Mouse (Mus musculus) regulatory T cell (primary cell): Measurements from ENCODE around the gene Acsf2.

Source experiments
- in situ Hi-C: fragments of 300-600 bp; cut with MboI, MseI; formaldehyde crosslinking; loops from one replicate; pipeline ENCODE4 v1.15.1; 2025; ENCODE audit warnings: high pct_unique_total_duplicates

Gene Acsf2

DNA sequence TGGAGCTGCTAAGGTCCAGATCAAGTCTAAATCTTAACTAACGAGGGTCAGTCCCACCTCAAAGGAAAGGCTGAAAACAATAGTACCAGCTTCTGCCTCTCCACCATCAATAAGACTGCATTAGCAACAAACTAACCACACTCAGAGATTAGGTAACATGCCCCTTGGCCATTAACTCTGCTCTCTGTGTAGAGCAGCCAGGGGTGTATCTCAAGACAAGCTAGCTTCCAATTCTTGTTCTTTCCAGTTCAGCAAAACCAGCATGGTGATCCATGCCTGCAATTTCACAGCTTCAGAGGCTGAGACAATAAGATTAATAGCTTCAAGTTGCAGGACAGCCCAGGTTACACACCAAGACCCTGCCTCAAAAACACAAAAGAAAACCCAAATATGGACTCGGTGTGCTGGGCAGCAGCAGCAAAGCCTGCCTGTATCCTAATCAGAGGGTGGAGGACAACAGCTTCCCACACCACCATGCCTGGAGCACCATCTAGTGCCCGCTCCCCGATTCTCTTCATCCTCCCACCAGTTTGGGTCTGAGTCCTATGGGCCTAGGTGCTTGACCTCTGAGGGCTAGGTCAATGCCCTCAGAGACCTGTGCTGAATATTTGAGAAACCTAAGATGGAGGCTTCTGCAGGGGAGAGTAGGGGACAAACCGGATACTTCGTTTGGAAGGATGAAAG is 3.1 kb downstream of the Acsf2 start:
- in situ Hi-C loops, result no loop called here

DNA sequence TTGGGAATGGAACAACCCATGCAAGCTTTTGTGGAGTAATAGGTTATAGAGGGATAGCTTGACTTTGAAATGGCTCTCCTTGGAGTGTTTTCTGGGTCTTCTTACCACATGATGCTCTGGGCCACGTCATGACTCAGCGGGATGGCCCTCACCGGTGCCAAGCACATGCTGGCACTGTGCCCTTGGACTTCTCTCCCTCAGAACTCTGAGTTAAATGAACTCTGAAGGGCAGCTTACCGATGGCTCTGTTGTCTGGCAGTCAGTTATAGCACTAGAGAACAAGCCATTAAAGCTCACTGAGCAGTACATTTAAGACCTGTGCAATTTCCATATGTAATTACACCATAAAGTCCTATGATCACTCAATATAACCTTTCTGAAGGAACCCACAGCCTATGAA is 4.4 kb downstream of the Acsf2 start:
- in situ Hi-C loops, result no loop called here

DNA sequence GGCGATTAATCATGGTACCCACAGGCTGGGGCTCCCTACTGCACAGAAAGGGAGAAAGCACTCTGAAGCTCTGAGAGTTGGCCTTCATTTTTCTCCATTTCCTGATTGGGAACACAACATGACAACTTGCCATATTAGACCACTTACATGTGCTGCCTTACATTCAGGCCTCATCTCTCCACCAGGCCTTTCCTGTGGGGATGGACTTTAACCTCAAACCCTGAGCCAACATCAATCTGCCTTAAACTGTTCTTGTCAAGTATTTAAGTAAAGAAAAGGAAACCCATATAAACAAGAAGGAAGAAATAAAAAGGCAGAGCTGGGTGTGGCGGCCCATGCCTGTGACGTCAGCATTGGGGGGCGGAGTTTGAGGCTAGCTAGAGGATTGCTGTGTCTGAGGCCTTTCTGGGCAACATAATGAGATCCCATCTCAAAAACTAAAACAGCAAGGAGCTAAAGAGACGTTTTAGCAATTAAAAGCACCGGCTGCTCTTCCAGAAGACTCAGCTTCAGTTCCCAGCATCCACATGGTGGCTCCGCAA is 5.3 kb downstream of the Acsf2 start:
- in situ Hi-C loops, result no loop called here

DNA sequence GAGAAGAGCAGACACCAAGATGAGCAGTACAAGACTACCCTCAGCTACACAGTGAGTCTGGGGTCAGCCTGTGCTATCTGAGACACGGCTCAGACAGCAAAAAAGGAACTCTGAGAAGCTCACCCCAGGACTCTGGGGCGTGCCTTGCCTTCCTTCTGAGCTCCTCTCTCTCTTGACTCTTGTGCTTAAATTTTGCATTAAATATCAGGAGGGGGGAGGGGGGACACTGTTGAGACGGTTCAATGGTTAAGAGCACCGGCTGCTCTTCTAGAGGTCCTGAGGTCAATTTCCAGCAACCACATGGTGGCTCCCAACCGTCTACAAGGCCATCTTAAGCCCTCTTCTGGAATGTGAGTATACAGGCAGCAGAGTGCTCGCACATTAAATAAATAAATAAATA is 14.2 kb downstream of the Acsf2 start:
- in situ Hi-C loops, result no loop called here

DNA sequence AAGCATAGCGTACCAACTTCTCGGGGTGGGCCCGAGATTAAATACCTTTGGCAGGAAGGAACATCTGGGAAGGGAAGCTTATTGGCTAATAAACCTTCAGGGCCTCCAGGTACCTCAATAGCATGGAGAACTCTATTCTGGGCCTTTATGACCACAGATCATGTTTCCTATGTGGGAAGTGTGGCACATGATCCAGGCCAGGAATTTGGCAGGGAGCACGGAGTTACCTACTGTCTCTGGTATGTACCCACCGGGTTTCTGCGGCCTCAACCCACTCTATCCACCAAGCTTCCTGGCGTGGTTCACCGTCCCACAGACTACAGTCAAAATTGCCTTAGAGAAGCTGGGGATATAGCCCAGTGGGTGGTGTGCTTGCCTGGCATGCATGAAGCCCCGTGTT is 16.6 kb downstream of the Acsf2 start:
- in situ Hi-C loops, result no loop called here

DNA sequence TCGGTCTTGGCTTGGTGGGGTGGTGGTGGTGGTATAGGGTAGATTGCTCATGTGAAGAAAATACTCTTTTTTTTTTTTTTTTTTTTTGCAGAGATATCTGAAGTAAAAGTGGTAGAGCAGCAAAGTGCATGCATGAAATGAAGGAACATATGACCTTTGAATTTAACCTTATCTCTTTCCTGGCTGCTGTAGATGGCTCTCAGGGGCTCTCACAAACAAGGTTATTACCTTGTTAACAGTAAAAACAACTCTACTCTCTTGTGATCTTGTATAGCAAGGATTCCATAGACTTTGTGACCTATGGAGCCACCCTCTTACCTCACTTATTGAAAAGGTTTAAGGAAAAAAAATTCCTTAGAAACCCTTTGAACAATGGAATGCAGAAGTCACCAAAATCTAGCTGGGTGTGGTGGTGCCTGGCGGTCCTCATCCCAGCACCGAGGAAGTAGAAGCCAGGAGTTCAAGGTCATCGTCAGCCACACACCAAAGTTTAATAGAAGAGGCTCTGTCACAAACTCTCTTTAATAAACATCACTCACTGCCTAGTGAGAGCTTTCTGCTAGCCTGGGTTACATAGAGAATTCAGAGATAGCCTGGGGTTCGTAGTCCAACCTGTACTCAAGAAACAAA is 21.4 kb downstream of the Acsf2 start:
- in situ Hi-C loops, result no loop called here

DNA sequence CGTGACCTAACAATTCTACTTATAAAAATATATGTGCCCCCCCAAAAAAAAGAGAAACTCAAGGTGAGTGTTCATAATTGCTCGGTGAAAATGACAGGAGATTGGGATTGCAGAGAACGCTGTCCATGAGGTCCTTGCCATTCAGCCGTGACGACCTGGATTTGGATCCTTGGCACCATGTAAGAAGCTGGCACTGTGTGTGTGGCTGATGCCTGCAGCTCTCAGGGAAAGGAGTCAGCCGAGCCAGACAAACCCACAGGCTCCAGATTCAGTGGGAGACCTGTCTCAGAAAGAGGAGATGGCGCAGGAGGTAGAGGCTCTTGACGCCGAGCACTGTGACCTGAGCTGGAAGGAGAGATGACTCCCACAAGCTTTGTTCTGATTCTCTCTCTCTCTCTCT is 25.3 kb downstream of the Acsf2 start:
- in situ Hi-C loops, result no loop called here

DNA sequence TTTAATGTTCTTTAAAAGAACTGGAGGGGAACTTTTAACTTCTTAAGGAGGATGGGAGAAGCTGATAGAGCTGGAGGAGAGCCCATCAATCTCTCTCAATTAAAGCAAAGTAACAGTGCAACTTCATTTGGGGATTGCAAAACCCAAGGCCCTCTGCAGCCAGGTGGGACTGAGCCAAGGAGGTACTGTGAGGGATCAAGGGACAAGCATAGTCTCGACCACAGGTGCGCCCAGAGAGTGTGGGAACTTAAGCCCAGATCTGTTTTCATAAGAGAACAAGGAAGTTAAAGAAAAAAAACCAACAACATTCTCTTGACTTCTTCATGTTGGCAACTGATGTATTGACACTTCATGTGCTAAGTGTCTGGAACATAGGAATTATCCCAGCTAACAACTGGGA is 26.6 kb downstream of the Acsf2 start:
- in situ Hi-C loops, result no loop called here

DNA sequence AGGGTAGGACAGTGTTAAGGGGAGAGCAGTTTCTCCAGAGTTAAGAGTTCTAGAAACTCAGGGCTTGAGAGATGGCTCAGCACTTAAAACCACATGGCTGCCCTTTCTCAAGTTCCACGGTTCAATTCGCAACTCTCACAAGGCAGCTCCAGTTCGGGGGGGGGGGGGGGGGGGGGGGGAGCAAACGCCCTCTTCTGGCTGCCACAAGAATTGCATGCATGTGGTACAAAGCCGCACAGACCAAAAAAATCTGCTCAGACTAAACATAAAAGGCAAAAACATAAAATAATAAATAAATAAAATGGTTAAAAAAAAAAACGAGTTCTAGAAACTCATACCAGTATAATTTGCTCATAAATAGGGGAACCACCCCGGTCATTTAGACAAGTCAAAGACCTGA is 27.1 kb downstream of the Acsf2 start:
- in situ Hi-C loops, result no loop called here

DNA sequence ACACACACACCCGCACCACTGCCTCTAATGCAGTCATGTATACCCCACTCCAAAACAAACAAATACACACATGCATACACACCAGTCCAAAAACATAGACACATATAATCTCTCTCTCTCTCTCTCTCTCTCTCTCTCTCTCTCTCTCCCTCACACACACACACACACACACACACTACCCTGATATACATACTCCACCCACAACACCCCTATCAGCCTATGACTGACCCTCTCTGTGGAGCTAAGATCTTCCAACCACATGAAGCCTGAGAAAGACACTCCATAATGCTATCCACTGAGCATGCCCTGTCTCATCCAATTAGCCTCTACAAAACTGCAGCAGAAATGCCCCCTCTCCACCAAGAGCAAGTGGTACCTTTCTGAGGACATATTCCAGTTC is 29.8 kb downstream of the Acsf2 start:
- in situ Hi-C loops, result no loop called here

DNA sequence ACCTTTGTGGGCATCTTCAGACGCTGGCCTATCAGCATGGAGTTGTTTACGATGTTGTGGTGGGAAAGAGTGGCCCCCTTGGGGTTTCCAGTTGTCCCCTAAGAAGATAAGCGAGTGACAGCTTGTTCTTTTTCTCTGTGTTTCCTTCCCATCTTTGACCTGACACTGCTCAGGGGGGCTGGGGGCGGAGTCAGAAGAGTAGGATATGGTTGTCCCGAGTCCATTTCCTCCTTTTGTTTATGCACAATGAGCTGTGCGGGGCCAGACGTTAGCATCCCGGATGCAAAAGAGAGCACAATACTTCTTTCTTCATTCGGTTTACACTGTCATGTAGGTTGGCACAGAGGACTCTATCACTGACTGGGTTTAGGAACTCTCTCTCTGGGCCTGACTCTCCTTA is 31.1 kb downstream of the Acsf2 start:
- in situ Hi-C loops, result no loop called here

DNA sequence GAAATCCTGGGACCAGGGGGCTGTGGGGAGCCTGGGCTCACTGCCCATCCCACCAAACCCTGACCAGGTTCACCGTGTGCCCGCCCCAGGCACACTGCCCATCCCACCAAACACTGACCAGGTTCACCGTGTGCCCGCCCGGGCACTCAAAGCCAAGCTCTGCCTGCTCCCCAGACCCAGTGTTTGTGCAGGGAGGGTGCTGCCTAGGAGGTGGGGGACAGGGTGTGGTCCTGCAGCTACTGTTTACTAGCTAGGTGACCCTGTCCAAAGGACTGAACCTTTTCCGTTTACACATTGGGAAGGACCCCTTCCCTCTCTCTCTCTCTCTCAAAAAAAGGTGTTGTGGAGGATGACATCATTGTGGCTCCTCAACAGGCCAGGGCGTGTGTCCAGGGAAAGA is 34.3 kb downstream of the Acsf2 start:
- in situ Hi-C loops, result no loop called here

DNA sequence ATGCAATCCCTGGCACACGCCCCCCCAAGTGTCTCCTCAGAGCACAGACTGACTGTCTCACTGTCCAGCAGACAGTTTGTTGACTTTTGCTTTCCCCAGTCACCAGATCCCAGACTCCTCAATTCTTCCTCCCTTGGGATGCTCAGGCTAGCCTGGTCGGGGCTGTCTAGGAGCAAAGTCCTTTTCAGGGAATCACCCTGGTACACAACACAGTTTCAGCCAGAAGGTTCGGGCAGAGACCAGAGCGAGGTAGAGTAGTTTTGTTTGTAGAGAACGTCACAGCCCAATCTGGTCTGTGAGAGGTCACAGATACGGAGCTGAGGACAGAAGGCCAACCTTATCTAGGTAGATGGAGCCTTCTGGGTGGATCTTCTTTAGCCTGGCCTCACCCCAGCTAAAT is 35.1 kb downstream of the Acsf2 start:
- in situ Hi-C loops, result no loop called here

DNA sequence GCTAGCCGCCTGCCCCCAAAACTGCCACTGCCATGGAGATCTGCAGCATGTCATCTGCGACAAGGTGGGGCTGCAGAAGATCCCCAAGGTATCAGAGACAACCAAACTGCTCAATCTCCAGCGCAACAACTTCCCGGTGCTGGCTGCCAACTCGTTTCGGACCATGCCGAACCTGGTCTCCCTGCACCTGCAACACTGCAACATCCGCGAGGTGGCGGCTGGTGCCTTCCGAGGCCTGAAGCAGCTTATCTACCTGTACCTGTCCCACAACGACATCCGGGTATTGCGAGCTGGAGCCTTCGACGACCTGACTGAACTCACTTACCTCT is 36.6 kb downstream of the Acsf2 start:
- in situ Hi-C loops, result no loop called here

DNA sequence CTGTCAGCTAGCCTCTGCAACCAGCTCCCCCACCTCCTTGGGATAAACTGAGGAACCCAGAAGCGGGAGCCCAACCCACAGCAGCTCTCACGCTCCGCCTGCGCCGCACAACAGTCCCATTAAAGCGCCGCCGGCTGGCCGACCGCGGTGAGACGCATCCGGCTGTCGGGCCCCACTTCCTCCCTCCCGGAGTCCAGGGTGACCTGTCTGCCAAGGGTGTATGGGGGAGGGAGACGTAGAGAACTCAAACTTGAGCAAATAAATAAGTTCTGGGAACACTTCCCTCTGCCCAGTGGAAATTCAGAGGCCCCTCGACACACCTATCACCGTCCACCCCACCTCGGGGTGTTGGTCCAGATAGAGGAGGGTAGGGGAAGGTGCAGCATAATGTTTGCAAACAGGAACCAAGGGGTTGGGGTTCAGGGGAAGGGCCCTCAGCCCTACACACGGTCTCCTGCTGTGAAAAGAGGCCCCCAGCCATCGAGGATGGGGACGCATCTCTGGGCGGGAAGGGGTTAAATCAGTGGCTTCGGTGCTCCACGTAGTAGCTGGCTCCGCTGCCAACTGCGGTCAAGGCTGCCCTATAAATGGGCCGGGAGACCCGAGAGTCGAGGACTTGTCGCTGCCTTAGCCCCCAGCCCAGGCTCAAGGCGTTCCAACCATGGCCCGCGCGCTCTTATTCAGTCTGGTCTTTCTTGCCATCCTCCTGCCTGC is 37.1 kb downstream of the Acsf2 start, which contains the start of gene Chad:
Chad (plus strand) TSS at position 611 of the 714 bp plus-strand sequence.
- in situ Hi-C loops, result no loop called here

DNA sequence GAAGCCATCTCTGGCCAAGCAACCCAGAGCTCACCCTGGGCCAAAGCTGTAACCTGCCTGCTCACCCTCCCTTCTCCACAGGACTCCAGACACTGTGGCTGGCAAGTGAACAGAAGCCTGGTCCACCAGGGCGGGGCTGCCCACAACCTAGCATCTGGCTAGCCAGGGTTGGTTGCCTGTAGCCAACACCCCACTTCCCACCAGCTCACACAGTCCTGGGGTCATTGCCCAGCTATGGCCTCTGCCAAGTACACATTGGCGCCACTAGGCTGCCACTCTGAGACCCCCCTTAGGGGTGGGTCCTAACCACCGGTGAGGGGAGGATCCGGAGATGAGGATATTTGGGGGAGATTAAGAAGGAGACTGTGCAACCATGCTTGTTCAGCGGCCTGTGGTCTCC is 37.9 kb downstream of the Acsf2 start:
- in situ Hi-C loops, result no loop called here

DNA sequence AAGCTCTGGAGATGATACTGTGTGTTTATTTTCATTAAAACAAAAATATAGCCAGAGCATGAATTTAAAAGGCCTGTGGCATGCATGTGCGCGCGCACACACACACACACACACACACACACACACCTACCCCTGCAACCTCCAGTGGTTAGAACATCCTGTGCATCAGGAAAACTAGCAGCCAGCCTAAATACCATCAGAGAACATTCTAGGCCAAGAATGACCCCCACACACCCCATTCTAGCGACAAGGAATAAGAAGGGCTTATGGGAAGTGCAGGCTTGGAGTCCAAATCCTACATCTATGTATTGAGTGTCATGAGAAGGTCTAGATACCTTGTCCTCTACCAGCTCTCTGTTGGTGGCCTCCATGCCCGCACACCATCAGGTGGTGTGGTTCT is 38.3 kb downstream of the Acsf2 start:
- in situ Hi-C loops, result no loop called here

DNA sequence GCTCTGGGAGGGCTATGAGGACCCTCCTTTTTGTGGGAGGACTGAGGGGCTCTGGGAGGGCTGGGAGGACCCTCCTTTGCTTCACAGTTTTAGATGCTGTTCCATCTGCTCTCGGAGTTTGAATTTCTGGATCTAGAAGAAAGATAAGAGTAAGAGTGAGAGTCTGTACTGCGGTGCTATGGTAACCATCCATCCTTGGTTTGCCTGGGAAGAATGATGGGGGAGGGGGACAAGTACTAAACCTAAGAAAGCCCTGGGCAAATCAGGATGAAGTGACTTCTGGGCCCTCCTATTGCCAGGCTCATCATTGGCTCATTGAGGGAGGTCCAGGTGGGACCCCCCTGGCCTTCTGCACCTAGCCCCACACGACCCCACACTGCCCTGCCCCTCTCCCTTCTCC is 43.4 kb downstream of the Acsf2 start:
- in situ Hi-C loops, result no loop called here

DNA sequence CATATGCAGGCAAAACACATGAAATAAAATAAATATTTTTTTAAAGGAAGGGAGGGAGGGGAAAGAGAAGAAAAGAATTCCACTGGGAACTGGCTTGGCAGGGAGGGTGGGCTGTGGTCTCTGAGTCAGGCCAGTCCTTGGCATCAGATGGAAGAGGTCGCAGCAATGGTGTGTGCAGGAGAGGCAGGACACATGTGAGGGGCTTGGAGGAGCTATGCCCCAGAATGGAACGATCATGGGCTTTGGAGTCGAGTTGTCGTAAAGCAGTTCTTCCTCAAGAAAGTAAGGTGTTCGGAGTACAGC is 51.3 kb downstream of the Acsf2 start:
- in situ Hi-C loops, result no loop called here

DNA sequence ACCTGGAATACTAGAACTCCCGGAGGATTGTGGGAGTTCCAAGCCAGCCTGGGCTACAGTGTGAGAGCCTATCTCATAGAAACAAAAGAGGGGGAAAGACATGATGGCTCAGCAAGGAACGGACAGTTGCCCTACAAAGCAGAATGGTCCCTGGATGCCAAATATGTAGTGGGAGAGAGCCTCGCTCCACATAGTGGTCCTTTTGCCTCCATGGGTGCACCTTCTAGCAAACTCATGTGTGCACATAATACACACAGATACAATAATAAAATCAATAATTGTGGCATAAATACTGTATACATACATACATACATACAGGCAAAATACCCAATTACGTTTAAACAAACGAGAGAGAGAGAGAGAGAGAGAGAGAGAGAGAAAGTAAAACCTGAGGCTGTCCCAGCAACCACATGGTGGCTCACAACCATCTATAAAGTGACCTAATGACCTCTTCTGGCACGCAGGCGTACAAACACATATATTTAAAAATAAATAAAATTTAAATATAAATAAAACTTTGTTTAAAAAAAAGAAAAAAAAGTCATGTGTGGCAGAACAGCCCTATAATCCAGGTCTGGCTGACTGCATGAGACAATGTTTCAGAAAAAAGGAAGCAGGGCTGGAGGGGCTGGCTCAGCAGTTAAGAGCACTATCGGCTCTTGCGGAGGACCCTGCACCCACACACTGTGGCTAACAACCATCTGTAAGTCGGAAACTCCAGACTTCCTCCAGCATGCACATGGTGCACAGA is 51.8 kb downstream of the Acsf2 start:
- in situ Hi-C loops, result no loop called here

DNA sequence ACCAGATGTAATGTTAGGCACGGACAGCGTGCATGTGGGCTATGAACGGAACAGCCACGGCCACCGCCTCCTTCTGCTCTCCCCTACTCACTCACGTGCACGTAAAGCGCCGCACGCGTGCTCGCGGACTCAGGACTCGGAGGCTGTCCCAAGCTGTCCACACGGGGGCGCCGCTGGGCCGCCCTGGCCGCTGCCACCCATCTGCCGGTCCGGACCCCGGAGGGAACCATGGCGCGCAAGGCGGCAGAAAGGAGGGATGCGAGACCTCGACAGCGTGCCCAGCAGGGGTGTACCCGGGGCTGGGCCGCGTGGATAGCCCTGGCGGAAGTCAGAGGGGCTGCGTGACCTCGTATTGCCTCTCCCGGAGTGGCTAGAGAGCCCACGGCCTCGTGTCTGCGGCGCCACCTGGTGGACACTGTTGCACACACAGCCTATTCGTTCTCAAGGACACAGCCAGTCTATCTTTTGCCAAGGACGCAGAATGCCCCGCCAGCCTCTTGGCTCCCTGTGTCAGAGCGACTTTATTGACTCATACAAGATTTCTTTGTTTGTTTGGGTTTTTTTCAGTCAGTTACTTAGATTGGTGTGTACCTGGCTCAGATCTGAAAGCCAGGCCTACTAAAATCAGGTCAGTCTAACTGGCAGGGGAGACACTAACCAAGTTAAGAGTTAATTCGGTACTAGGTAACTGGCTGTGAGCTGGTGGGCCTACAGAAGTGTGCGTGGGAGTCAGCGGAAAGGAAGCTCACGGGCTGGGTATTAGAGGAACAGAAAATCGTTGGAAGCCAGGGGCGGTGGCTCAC is 52.6 kb downstream of the Acsf2 start, which contains the start of gene Rsad1:
Rsad1 (minus strand) TSS at position 368 of the 803 bp plus-strand sequence.
- in situ Hi-C loops, result no loop called here
